Mouse (Mus musculus): ENCODE data around the gene Zyg11a. TPM values are rescaled to one million over a fixed set of nuclear protein-coding genes. Genes with fewer than 3 reads are reported as not detected.

The Zyg11a gene
- polyA plus RNA-seq, 1 experiment from 2014 or later, result 0.09 TPM

DNA sequence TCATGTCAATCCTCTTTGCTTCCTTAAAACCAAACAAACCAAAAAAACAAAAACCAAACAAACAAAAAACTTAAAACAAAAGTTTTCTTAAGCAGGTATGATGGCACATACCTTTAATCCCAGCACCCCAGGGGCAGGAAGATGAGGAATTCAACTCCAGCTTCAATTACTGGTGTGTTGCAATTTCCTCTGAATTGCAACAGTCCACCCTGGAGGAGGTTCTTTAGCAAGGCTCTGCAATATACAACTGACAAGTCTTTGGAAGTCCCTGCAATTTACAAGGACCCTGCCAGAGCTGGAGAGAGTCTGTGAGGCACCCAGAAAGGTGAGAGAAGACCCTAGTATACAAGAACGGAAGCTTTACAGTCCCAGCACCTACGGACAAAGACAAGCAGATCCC, 4.8 kb downstream of the Zyg11a start:
- Histone ChIP-seq H3K4me3 (ENCODE audit: low read length) (no peak overlapping the region), H3K9ac (ENCODE audit: low read depth, low read length) (no peak overlapping the region), H3K27me3 (replicated peaks; ENCODE audit: control insufficient read depth, insufficient read depth, low read length) (peaks cover 3% of the 10 kb centered on the region), H3K4me2 (ENCODE audit: low read depth, low read length) (no peak overlapping the region), H3K27ac (ENCODE audit: low read length) (no peak overlapping the region), H3K36me3 (ENCODE audit: control insufficient read depth, insufficient read depth, low read length) (no peaks in the 10 kb centered on the region), H3K4me1 (ENCODE audit: control insufficient read depth, insufficient read depth, low read length) (peaks cover 8% of the 10 kb centered on the region; the same call in 1 of the 2 replicates), H3K9me3 (ENCODE audit: control insufficient read depth, low read length) (no peaks in the 10 kb centered on the region)
- ATAC-seq, result no peak
- WGBS, result 89% methylated on average over 2 of the region's 2 CpGs

DNA sequence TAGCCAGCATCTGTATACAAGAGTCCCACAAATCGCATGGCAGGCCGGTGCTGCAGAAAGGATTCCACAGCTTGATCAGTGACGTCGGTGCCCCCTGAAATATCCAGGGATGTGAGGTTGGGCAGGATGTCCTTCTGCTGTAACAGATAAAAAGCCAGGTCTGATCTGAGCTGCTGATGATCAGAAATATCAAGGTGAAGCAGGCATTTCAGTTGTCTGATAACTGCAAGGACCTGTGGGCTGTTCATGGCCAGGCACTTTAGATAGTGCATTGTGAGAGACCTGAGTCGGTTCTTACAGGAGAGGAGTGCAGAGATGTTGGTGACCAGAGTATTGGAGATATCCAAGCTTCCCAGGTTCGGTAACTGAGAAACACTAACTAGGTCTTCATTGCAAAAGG, 13.2 kb downstream of the Zyg11a start:
- ATAC-seq, result no peak
- Histone ChIP-seq H3K4me3 (ENCODE audit: low read length) (no peak overlapping the region), H3K9ac (ENCODE audit: low read depth, low read length) (no peak overlapping the region), H3K4me1 (ENCODE audit: control insufficient read depth, insufficient read depth, low read length) (no peaks in the 10 kb centered on the region), H3K36me3 (ENCODE audit: control insufficient read depth, insufficient read depth, low read length) (no peaks in the 10 kb centered on the region), H3K27ac (ENCODE audit: low read length) (no peak overlapping the region), H3K9me3 (ENCODE audit: control insufficient read depth, low read length) (no peaks in the 10 kb centered on the region), H3K27me3 (replicated peaks; ENCODE audit: control insufficient read depth, insufficient read depth, low read length) (no peaks in the 10 kb centered on the region), H3K4me2 (ENCODE audit: low read depth, low read length) (no peak overlapping the region)
- WGBS, result 89% methylated on average over 6 of the region's 6 CpGs

DNA sequence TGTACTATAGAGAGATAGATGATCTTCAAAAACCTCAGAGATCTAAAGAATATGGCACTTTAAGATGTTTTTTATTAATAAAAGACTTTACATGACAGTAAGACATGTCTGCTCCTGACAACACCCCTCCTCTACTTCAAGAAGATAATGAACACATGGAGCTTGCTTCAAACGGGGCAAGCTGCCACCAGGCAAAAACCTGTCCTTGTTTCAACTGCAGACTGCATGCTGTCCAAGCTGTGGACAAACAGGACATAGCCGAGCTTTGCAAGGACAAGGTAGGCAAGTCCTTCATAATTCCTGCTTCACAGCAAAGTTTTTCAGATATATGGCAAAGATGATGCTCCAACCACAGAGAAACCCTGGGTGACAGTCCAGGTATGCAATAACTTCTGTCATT, 18.6 kb downstream of the Zyg11a start:
- Histone ChIP-seq H3K27me3 (replicated peaks; ENCODE audit: control insufficient read depth, insufficient read depth, low read length) (no peaks in the 10 kb centered on the region), H3K9me3 (ENCODE audit: control insufficient read depth, low read length) (no peaks in the 10 kb centered on the region), H3K36me3 (ENCODE audit: control insufficient read depth, insufficient read depth, low read length) (no peaks in the 10 kb centered on the region), H3K4me3 (ENCODE audit: low read length) (no peak overlapping the region), H3K27ac (ENCODE audit: low read length) (no peak overlapping the region), H3K4me2 (ENCODE audit: low read depth, low read length) (no peak overlapping the region), H3K9ac (ENCODE audit: low read depth, low read length) (no peak overlapping the region), H3K4me1 (ENCODE audit: control insufficient read depth, insufficient read depth, low read length) (peaks cover 3% of the 10 kb centered on the region; the same call in 1 of the 2 replicates)
- whole genome bisulfite sequencing, result 60% methylated on average over 2 of the region's 2 CpGs
- no peak for ATAC-seq

DNA sequence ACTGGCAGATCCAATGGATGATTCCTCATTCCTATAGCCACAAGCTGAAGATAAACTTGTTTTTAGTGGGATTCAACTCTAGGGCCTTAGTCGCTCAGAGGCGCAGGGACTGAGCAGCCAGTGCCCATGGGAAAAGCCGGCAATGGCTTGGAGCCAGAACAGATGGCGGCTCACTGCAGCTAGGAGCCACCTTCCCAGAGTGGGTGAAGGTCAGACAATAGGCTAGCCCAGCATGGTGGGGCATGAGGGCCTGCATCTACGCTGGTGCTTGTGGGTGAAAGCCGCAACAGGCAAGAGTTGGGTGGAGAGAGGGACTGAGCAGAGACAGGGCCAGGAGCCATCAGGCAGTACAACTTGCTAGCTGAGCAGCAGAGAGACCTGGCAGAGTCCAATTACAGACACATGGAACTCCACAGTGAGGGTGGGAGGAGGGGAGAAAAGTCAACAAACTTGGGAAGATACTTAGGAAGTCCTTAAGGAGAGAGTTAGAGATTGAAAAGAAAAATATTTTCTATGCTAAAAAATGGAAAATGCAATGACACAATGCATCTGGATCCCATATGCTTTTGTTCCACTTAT, 21.5 kb downstream of the Zyg11a start:
- H3K4me3 ChIP-seq (ENCODE audit: low read length), result no peak overlapping the region
- H3K4me2 ChIP-seq (ENCODE audit: low read depth, low read length), result no peak overlapping the region
- no peaks in the 10 kb centered on the region for H3K9me3 ChIP-seq (ENCODE audit: control insufficient read depth, low read length)
- peak overlapping the region; percentile 19; the same call in 1 of the 2 replicates for H3K9ac ChIP-seq (ENCODE audit: low read depth, low read length)
- H3K36me3 ChIP-seq (ENCODE audit: control insufficient read depth, insufficient read depth, low read length), result no peaks in the 10 kb centered on the region
- ATAC-seq, result 0 out of 2 replicates have a peak, but pooled peaks have one; percentile 31
- peaks cover 3% of the 10 kb centered on the region; the same call in 1 of the 2 replicates for H3K4me1 ChIP-seq (ENCODE audit: control insufficient read depth, insufficient read depth, low read length)
- WGBS, result 67% methylated on average over 6 of the region's 6 CpGs
- H3K27ac ChIP-seq (ENCODE audit: low read length), result 0 out of 2 replicates have a peak overlapping the region, but pooled peaks have one; percentile 33
- H3K27me3 ChIP-seq (replicated peaks; ENCODE audit: control insufficient read depth, insufficient read depth, low read length), result no peaks in the 10 kb centered on the region

DNA sequence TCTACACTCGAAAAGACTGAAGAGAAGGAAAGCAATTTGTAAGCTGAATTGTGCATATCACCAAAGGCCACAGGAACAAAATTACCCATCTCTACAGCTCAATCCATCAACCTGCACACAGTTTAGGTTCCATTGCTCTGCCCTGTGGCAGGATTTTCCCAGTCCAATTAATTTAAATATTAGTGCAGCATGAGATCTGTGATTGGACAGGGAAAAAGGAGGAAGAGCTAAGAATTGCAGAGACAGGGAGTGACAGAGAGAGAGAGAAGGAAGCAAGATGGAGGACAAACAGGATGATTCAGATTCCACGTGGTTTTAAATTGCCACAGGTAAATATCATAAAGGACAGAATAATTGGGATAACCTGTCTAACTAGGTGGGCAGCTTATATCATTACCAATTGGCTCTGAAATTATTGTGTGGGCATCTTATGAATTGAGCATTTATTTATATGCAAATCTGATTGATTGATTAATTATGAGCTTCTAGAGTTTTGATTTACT, 25.0 kb downstream of the Zyg11a start:
- 67% methylated on average over 2 of the region's 2 CpGs for WGBS
- H3K27ac ChIP-seq (ENCODE audit: low read length), result no peak overlapping the region

DNA sequence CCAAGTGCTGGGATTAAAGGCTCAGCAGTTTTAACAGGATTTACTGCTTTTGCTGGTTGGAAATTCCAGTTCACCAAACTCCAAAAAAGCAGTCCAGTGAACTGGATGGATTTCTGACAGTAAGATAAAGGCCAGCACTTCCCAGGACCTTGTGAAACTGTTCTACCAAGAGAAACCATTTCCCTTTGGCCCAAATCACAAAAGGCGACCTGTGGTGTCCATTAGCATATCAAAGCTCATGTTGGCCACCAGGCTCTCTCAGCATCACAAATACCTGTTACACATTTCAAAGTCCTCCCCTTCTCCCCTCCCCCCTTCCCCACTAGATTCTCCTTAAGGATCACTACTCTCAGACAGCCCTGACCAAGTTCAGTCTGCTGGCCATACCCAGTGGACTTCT, 35.6 kb downstream of the Zyg11a start:
- no peak overlapping the region for H3K4me3 ChIP-seq (ENCODE audit: low read length)
- H3K9me3 ChIP-seq (ENCODE audit: control insufficient read depth, low read length), result no peaks in the 10 kb centered on the region
- H3K4me1 ChIP-seq (ENCODE audit: control insufficient read depth, insufficient read depth, low read length), result 0 out of 2 replicates have a peak, but pooled peaks cover 2% of the 10 kb centered on the region
- no peaks in the 10 kb centered on the region for H3K27me3 ChIP-seq (replicated peaks; ENCODE audit: control insufficient read depth, insufficient read depth, low read length)
- 64% methylated on average over 1 of the region's 1 CpGs for WGBS
- no peak overlapping the region for H3K27ac ChIP-seq (ENCODE audit: low read length)
- no peak overlapping the region for H3K9ac ChIP-seq (ENCODE audit: low read depth, low read length)
- no peak for ATAC-seq
- H3K4me2 ChIP-seq (ENCODE audit: low read depth, low read length), result no peak overlapping the region
- no peaks in the 10 kb centered on the region for H3K36me3 ChIP-seq (ENCODE audit: control insufficient read depth, insufficient read depth, low read length)

More for the DNA sequence above, 25.0 kb downstream of the Zyg11a start:
- Histone ChIP-seq H3K9ac (ENCODE audit: low read depth, low read length) (no peak overlapping the region), H3K4me1 (ENCODE audit: control insufficient read depth, insufficient read depth, low read length) (peaks cover 3% of the 10 kb centered on the region; the same call in 1 of the 2 replicates), H3K4me3 (ENCODE audit: low read length) (no peak overlapping the region), H3K27me3 (replicated peaks; ENCODE audit: control insufficient read depth, insufficient read depth, low read length) (no peaks in the 10 kb centered on the region), H3K36me3 (ENCODE audit: control insufficient read depth, insufficient read depth, low read length) (no peaks in the 10 kb centered on the region), H3K9me3 (ENCODE audit: control insufficient read depth, low read length) (no peaks in the 10 kb centered on the region), H3K4me2 (ENCODE audit: low read depth, low read length) (no peak overlapping the region)
- no peak for ATAC-seq

DNA sequence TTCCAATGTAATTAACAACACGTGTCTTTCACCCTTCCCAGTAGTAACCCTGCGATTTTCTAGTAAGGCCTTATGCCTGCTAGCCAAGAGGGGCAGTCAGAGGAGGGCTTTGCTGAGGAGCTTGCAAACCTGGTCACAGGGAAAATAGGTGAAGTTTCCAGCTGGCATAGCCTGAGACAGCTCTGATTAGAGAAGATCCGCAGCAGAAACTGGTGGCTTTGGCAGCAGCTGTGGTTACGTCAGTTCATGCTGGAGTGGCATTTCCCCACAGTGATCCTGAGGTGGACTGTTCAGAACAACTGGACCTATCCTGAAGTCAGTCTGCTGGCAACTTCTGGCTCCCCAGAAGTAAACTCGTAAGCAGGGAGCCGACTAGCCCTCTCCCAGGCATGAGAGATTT, 49.8 kb downstream of the Zyg11a start:
- Histone ChIP-seq H3K27ac (ENCODE audit: low read length) (no peak overlapping the region), H3K9me3 (ENCODE audit: control insufficient read depth, low read length) (no peaks in the 10 kb centered on the region), H3K36me3 (ENCODE audit: control insufficient read depth, insufficient read depth, low read length) (no peaks in the 10 kb centered on the region), H3K4me1 (ENCODE audit: control insufficient read depth, insufficient read depth, low read length) (no peaks in the 10 kb centered on the region), H3K4me3 (ENCODE audit: low read length) (no peak overlapping the region), H3K9ac (ENCODE audit: low read depth, low read length) (no peak overlapping the region), H3K27me3 (replicated peaks; ENCODE audit: control insufficient read depth, insufficient read depth, low read length) (no peaks in the 10 kb centered on the region), H3K4me2 (ENCODE audit: low read depth, low read length) (no peak overlapping the region)
- 84% methylated on average over 6 of the region's 6 CpGs for WGBS
- ATAC-seq, result no peak

DNA sequence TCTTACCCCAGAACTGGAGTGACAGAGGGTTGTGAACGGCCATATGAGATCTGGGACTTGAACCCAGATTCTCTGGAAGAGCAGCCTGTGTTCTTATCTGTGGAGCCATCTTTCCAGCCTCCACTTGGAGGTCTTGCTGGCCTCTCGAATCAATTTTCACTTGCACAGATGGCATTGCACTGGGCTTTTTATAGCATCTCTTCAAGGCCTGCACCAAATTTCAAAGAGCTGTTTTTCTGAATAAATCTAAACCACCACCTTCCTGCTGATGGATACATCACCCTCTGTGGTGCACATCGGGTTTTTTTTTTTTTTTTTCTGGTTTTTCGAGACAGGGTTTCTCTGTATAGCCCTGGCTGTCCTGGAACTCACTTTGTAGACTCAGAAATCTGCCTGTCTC, 51.0 kb downstream of the Zyg11a start:
- ATAC-seq, result no peak

DNA sequence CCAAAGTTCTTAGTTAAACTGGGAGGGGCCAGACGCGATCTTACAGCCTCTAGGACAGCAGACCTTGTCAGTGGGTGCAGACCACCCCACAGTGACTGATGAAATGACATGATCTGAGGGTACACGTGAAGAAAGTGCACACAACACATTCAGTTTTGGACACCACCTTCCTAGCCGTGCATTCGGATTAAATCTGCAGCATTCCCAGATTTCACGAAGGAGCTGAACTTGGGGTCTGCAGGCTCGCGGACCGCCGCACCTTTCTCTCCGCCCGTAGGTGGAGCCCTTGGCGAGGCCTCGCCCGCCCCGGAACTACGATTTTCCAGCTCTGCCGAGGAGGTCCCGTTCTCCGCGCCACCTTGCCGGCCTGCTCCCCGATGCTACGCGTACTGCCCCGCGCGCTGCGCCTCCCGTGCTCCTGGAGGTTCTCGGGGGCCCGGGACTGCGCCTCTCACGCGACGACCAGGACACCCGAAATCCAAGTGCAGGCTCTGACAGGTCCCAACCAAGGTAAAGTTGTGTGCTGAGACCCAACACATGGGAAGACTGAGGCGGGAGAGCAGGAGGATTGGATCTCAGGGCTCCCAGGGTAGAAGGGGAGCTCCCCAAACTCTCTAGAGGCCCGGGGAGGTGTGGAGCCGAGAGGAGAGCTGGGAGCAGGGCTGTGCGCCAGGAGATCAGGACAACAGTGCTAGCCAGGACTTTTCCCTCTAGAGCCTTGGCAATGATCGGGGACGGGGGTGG, 52.5 kb downstream of the Zyg11a start, which contains the start of gene Echdc2:
Echdc2 (plus strand) TSS at position 286 of the 744 bp plus-strand sequence.
- under 1% methylated on average over 43 of the region's 43 CpGs for WGBS
- H3K27me3 ChIP-seq (replicated peaks; ENCODE audit: control insufficient read depth, insufficient read depth, low read length), result no peaks in the 10 kb centered on the region
- ATAC-seq, result peak; percentile 88
- H3K9ac ChIP-seq (ENCODE audit: low read depth, low read length), result peak within 1 kb of the TSS; percentile 81
- peak within 1 kb of the TSS; percentile 71 for H3K4me3 ChIP-seq (ENCODE audit: low read length)
- peak within 1 kb of the TSS; percentile 94 for H3K4me2 ChIP-seq (ENCODE audit: low read depth, low read length)
- H3K36me3 ChIP-seq (ENCODE audit: control insufficient read depth, insufficient read depth, low read length), result no peaks in the 10 kb centered on the region
- no peaks in the 10 kb centered on the region for H3K9me3 ChIP-seq (ENCODE audit: control insufficient read depth, low read length)
- H3K4me1 ChIP-seq (ENCODE audit: control insufficient read depth, insufficient read depth, low read length), result no peaks in the 10 kb centered on the region
- H3K27ac ChIP-seq (ENCODE audit: low read length), result no peak within 1 kb of the TSS

More for the DNA sequence above, 51.0 kb downstream of the Zyg11a start:
- Histone ChIP-seq H3K27me3 (replicated peaks; ENCODE audit: control insufficient read depth, insufficient read depth, low read length) (no peaks in the 10 kb centered on the region), H3K9me3 (ENCODE audit: control insufficient read depth, low read length) (no peaks in the 10 kb centered on the region), H3K36me3 (ENCODE audit: control insufficient read depth, insufficient read depth, low read length) (no peaks in the 10 kb centered on the region), H3K27ac (ENCODE audit: low read length) (no peak overlapping the region), H3K4me2 (ENCODE audit: low read depth, low read length) (no peak overlapping the region), H3K9ac (ENCODE audit: low read depth, low read length) (no peak overlapping the region), H3K4me3 (ENCODE audit: low read length) (no peak overlapping the region), H3K4me1 (ENCODE audit: control insufficient read depth, insufficient read depth, low read length) (no peaks in the 10 kb centered on the region)
- WGBS, result 88% methylated on average over 4 of the region's 4 CpGs

All from intestine, embryonic 16.5 days (tissue).